Mouse (Mus musculus) spleen, adult 2 months (tissue): ENCODE results near the gene Ddc.

Experiments
- CTCF ChIP-seq: fragments of 200-500 bp; IDR thresholded peaks from 2 replicates; pipeline ENCODE4 v1.5.1; 2011; ENCODE audit warnings: mild to moderate bottlenecking, inconsistent platforms; ENCODE audit not compliant: insufficient read depth, insufficient read length, insufficient replicate concordance; ENCODE audit errors: extremely low read depth
- POLR2A ChIP-seq: fragments of 200-500 bp; IDR thresholded peaks from 2 replicates; pipeline ENCODE4 v1.6.1; 2011; ENCODE audit warnings: low read depth, low read length, inconsistent platforms

DNA sequence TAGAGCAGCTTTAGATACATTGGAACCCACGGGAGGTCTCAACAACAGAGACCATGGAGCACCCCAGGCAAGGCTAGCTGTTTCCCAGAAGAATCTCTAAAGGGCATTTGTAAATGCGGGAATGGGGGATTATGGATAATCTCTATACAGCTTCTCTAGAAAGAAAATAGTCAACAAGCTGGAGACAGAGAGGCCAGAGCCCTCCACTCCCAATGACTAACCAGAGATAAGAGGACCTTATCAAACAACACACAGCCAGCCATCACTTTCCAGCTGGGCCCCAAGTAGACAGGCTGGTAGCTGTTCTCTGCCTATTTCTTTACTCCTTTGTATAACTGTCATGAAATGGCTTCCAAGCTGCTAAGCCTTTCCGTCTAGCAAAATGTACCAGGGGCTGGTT lies 82.2 kb downstream of the Ddc start:
- TF ChIP-seq CTCF (no peak), POLR2A (no peak)
